Mouse (Mus musculus): ENCODE measurements around the gene 2810004N23Rik. TPM values are rescaled to one million over a fixed set of nuclear protein-coding genes. Genes with fewer than 3 reads are reported as not detected.

The 2810004N23Rik gene
- total RNA-seq, 2 experiments from 2014 or later = 29.7 to 34.0 TPM

- H3K27ac ChIP-seq = no peak overlapping the region
- no peak overlapping the region for H3K4me3 ChIP-seq
- no peak for TF ChIP-seq CTCF (IDR thresholded peaks at IDR 0.05)
- intact Hi-C loops (cut with DNase I) = no loop called here
- no peak for DNase-seq
Measured at GRCm38 (mm10) chr8:124831941-124832340, 31.0 kb downstream of the 2810004N23Rik start.

DNA sequence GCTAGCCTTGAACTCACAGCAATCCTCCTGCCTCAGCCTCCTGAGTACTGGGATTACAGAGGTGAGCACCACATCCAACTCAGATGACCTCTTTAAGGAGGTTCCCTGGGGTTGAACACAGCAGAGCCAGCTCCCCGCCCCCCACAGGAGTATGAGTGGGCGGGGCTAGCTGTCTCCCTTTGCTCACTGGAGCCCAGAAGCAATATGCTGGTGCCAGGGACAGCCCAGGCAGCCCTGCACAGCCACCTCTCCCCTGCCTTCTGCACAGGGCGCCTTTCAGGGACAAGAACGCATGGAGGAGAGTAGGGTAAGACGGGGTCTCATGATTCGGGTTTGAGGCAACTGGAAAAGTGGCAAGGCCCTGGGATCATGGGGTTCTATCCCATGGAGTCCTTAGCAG, 31.4 kb downstream of the 2810004N23Rik start:
- Histone ChIP-seq H3K4me3 (no peak overlapping the region), H3K27ac (no peak overlapping the region)
- TF ChIP-seq CTCF (IDR thresholded peaks at IDR 0.05) = no peak
- no peak for DNase-seq
- intact Hi-C loops (cut with DNase I) = no loop called here

DNA sequence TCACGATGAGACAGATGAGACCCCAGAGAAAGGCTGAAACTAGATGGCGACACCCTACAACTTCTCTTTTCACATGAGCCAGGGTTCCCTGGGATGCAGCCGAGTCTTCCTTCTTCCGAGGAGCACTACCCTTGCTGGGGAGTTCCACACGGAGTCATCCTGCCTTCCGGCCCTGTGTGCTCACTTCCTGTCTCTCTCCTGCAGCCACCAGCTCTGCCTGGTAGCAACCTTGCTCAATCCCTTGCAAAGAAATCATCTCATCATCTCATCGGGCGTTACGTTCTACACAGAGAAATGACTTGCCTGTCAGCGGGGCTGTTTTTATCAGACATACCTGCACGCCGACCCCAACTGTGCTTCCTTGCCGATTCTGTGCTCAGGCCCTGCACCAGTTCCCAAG, 32.9 kb downstream of the 2810004N23Rik start:
- H3K27ac ChIP-seq = no peak overlapping the region
- intact Hi-C loops (cut with DNase I) = no loop called here
- H3K4me3 ChIP-seq = no peak overlapping the region
- no peak for DNase-seq
- no peak for TF ChIP-seq CTCF (IDR thresholded peaks at IDR 0.05)

DNA sequence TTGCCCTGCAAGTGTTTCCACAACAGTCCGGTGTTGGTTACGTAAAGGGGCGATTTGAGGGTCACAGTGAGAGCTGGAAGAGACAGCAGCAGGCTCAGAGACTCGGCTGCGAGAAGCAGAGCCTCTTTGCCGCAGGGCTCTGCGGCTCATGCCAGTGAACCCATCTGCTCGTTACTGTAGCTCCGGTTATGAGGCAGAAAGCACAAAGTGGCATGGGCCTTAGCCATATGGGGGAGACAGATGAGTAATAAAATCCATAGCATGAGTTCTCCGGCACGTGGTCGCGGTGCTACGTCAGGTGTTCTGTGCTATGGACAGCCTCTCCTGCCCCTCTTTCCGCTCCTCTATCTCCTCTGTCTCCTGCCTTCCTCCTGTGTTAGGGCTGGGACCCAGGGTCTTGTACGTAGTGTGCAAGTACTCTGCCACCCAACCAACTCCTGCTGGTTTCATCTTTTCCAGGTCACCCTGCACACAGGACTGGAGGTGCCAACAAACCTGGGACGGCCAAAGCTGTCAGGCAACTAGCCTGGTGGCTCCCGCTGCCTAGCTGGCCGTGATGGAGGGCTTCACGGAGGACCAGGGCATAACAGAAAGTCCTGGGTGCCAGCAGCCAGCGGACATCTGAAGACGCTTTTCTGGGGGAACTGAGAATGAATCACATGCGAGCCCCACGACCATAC, 34.2 kb downstream of the 2810004N23Rik start:
- DNase-seq = no peak
- intact Hi-C loops (cut with DNase I) = no loop called here
- Histone ChIP-seq H3K27ac (no peak overlapping the region), H3K4me3 (no peak overlapping the region)
- no peak for TF ChIP-seq CTCF (IDR thresholded peaks at IDR 0.05)

- TF ChIP-seq CTCF (IDR thresholded peaks at IDR 0.05) = peak; percentile 91
- DNase-seq = peak; percentile 62
- Histone ChIP-seq H3K27ac (peak overlapping the region; percentile 70), H3K4me3 (peak overlapping the region; percentile 41; the same call in 1 of the 2 replicates)
- intact Hi-C loops (cut with DNase I) = loop anchor here (2.0 kb wide), 1 partner anchor 89 kb away; no protein-coding TSS in a partner anchor
Measured at GRCm38 (mm10) chr8:124827387-124827786, 35.5 kb downstream of the 2810004N23Rik start.

DNA sequence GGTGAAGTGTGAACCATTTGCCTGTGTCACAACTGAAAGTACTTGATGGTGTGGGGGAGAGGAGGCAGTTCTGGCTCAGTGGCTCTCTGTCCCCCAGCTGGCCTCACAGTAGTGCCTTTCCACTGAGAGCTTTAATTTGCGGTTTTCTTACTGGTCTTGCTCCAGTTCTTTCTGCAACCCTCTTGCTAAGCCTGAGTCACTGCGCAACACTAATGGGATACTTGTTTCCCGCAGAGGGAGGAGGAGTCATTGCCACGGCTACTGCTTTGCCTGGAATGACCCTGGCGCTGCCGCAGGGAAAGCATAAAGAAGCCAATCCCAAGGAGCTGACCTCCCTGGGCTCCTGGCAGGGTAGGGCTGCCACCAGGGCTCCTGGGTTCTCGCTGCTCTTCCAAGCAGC, 36.3 kb downstream of the 2810004N23Rik start:
- peak overlapping the region; percentile 41 for H3K4me3 ChIP-seq
- intact Hi-C loops (cut with DNase I) = loop anchor here (2.0 kb wide), 1 partner anchor 88 kb away; no protein-coding TSS in a partner anchor
- DNase-seq = peak; percentile 70
- no peak for TF ChIP-seq CTCF (IDR thresholded peaks at IDR 0.05)
- H3K27ac ChIP-seq = peak overlapping the region; percentile 70

- intact Hi-C loops (cut with DNase I) = no loop called here
- DNase-seq = no peak
- Histone ChIP-seq H3K27ac (no peak overlapping the region), H3K4me3 (no peak overlapping the region)
- peak; percentile 38 for TF ChIP-seq CTCF (IDR thresholded peaks at IDR 0.05)
Measured at GRCm38 (mm10) chr8:124823497-124823896, 39.4 kb downstream of the 2810004N23Rik start.

DNA sequence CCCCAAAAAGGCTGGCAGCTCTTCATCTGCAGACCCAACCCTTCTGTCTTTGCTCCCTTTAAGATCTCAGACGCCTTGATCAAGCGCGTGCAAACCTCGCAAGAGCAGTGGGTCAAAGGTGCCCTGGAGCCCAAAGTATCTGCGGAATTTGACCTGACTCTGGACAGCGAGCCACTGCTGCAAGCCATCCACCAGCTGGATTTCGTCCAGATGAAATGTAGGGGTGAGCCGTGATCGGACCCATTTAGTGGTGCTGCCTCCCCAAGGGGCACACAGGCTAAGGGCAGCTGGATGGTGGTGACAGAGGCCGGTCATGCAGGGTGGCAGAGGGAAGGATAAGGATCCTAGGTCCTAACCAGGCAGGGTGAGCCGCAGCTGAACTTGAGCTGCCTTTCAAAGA, 42.8 kb downstream of the 2810004N23Rik start:
- no peak for DNase-seq
- intact Hi-C loops (cut with DNase I) = no loop called here
- no peak for TF ChIP-seq CTCF (IDR thresholded peaks at IDR 0.05)
- no peak overlapping the region for H3K4me3 ChIP-seq
- H3K27ac ChIP-seq = no peak overlapping the region

DNA sequence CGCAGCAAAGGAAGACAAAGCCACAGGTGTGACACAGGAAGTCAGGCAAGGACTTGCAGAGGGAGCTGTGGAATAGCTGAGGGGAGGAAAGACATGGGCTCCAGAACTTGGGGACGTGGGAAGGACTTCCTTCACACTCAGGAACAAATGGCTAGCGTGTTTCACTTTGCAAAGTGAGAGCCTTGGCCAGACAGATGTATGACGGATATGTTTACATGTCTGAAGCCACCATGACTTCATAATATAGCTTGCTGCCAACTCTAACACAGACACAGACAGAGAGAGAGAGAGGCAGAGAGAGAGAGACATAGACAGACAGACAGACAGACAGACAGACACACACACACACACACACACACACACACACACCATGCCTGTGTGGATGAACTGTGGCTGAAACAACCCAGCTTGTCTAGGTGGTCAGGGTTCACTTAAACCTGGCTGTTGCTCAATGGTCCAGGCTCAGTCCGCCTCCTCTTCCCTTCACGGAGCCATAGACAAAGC, 43.3 kb downstream of the 2810004N23Rik start:
- intact Hi-C loops (cut with DNase I) = no loop called here
- no peak for TF ChIP-seq CTCF (IDR thresholded peaks at IDR 0.05)
- no peak overlapping the region for H3K27ac ChIP-seq

DNA sequence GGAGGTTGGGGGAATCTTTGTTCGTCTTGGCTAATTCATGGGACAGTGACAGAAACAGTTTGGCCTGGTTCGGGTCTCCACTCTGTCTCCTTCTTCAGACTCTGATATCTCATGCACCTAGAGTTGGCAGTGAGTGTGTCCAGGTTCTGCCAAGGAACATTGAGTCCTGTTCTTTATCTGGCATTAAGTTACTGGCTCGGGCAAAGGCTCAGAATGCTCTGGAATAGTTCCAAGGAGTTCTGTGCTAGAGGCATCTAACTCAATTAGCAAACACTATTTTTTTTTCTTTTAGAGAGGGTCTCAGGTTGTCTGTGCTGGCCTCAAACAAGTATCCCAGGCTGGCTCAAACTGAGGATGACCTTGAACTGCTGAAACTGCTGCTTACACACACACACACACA, 45.6 kb downstream of the 2810004N23Rik start:
- H3K27ac ChIP-seq = no peak overlapping the region
- H3K4me3 ChIP-seq = no peak overlapping the region
- TF ChIP-seq CTCF (IDR thresholded peaks at IDR 0.05) = no peak
- intact Hi-C loops (cut with DNase I) = no loop called here
- peak; percentile 63 for DNase-seq

More for the DNA sequence above, 43.3 kb downstream of the 2810004N23Rik start:
- no peak for DNase-seq
- no peak overlapping the region for H3K4me3 ChIP-seq

GRCm38 (mm10) chr8:124816866-124817265, 46.1 kb downstream of the 2810004N23Rik start:
- H3K27ac ChIP-seq = no peak overlapping the region
- no peak for DNase-seq
- no peak for TF ChIP-seq CTCF (IDR thresholded peaks at IDR 0.05)
- intact Hi-C loops (cut with DNase I) = no loop called here
- no peak overlapping the region for H3K4me3 ChIP-seq

DNA sequence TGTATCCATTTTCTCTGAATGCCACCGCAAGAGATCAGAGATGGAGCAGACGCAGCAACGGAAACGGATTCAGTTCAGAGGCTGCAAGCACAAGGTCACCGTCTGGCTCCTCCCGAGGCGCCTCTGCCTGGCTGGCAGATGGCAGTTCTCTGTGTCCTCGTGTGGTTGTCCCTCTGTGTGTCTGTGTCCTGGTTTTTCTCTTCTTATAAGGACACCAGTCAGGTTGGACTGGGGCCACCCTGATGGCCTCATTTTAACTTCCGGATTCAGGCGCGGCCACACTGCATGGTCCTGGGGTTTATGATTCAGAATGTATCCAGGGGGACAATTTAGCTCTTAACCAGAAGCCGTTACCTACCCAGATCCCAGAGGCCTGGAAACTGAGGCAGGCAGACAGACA, 47.0 kb downstream of the 2810004N23Rik start:
- H3K27ac ChIP-seq = no peak overlapping the region
- peak; percentile 32 for DNase-seq
- no peak overlapping the region for H3K4me3 ChIP-seq
- TF ChIP-seq CTCF (IDR thresholded peaks at IDR 0.05) = no peak
- intact Hi-C loops (cut with DNase I) = no loop called here

GRCm38 (mm10) chr8:124813326-124813725, 49.6 kb downstream of the 2810004N23Rik start:
- intact Hi-C loops (cut with DNase I) = no loop called here
- TF ChIP-seq CTCF (IDR thresholded peaks at IDR 0.05) = no peak
- H3K27ac ChIP-seq = no peak overlapping the region

More at GRCm38 (mm10) chr8:124813326-124813725, 49.6 kb downstream of the 2810004N23Rik start:
- DNase-seq = no peak
- no peak overlapping the region for H3K4me3 ChIP-seq
